15 mouse cellular contexts compared by ENCODE assay signal in genomic region chr16:33735791-33736190, GRCm38 (mm10). TPM values are rescaled to one million over a fixed set of nuclear protein-coding genes. Genes with fewer than 3 reads are reported as not detected.
DNase-seq lines count a peak whose midpoint lies in the region; ATAC-seq lines count a peak whose summit lies in the region.
"Had no signal": no experiment of that assay in that cellular context is flagged by ENCODE, and none has a peak within 500 bp of the region (broad histone marks: within the 10 kb centered on the region; RNA-seq: fewer than 3 reads in every experiment).

No protein-coding gene starts in this region.

- H3K9me3 ChIP-seq in midbrain, embryonic 10.5 days (replicated peaks), result no peaks in the 10 kb centered on the region
- no peaks in the 10 kb centered on the region for H3K9me3 ChIP-seq in midbrain, embryonic 16.5 days (replicated peaks; ENCODE audit: control insufficient read depth, low read length, poor library complexity, severe bottlenecking)
- H3K9me3 ChIP-seq in hindbrain, embryonic 15.5 days, result no peaks in the 10 kb centered on the region
- no peaks in the 10 kb centered on the region for H3K9me3 ChIP-seq in heart, embryonic 11.5 days (replicated peaks; ENCODE audit: control insufficient read depth, low read length)
- H3K9me3 ChIP-seq: embryonic facial prominence, embryonic 13.5 days; limb, embryonic 15.5 days had no signal

- H3K4me2 ChIP-seq in midbrain, embryonic 16.5 days (ENCODE audit: low read length), result no peak overlapping the region
- no peak overlapping the region for H3K4me2 ChIP-seq in hindbrain, embryonic 15.5 days
- H3K4me2 ChIP-seq in heart, embryonic 11.5 days, result no peak overlapping the region
- H3K4me2 ChIP-seq: embryonic facial prominence, embryonic 13.5 days; limb, embryonic 15.5 days had no signal

- H3K4me1 ChIP-seq in midbrain, embryonic 10.5 days, result peaks cover 84% of the 10 kb centered on the region
- H3K4me1 ChIP-seq in midbrain, embryonic 16.5 days (ENCODE audit: control insufficient read depth, insufficient read depth, low read length), result peaks cover 14% of the 10 kb centered on the region
- peaks cover 38% of the 10 kb centered on the region for H3K4me1 ChIP-seq in hindbrain, embryonic 15.5 days (replicated peaks)
- H3K4me1 ChIP-seq in heart, embryonic 11.5 days (ENCODE audit: control insufficient read depth, insufficient read depth, low read length), result peaks cover 11% of the 10 kb centered on the region

- WGBS in midbrain, embryonic 10.5 days, result 45% methylated on average over 5 of the region's 5 CpGs
- WGBS in midbrain, embryonic 16.5 days, result 39% methylated on average over 5 of the region's 5 CpGs
- WGBS in hindbrain, embryonic 15.5 days, result 46% methylated on average over 5 of the region's 5 CpGs
- 61% methylated on average over 5 of the region's 5 CpGs for WGBS in heart, embryonic 11.5 days (ENCODE audit: insufficient replicate concordance)

- peaks cover 88% of the 10 kb centered on the region for H3K36me3 ChIP-seq in midbrain, embryonic 10.5 days
- H3K36me3 ChIP-seq in midbrain, embryonic 16.5 days (ENCODE audit: control insufficient read depth, insufficient read depth, low read length), result no peaks in the 10 kb centered on the region
- no peaks in the 10 kb centered on the region for H3K36me3 ChIP-seq in hindbrain, embryonic 15.5 days
- peaks cover under 1% of the 10 kb centered on the region; the same call in 1 of the 2 replicates for H3K36me3 ChIP-seq in heart, embryonic 11.5 days (ENCODE audit: control insufficient read depth, insufficient read depth, low read length)
- H3K36me3 ChIP-seq: embryonic facial prominence, embryonic 13.5 days; limb, embryonic 15.5 days had no signal

- no peak overlapping the region for H3K4me3 ChIP-seq in midbrain, embryonic 10.5 days
- no peak overlapping the region for H3K4me3 ChIP-seq in midbrain, embryonic 16.5 days (ENCODE audit: low read depth, low read length)
- no peak overlapping the region for H3K4me3 ChIP-seq in hindbrain, embryonic 15.5 days
- H3K4me3 ChIP-seq in heart, embryonic 11.5 days (ENCODE audit: low read depth, low read length), result no peak overlapping the region
- H3K4me3 ChIP-seq: embryonic facial prominence, embryonic 13.5 days; limb, embryonic 15.5 days had no signal

- DNase-seq in midbrain, embryonic 10.5 days (ENCODE audit: low spot score), result no peak
- DNase-seq in cerebellum, postnatal 25 days, result peak; percentile 45 to 52
- peak; percentile 46 for DNase-seq in retina, postnatal 7 days (ENCODE audit: low read depth, low spot score)
- DNase-seq in urinary bladder, adult 2 months (ENCODE audit: low spot score), result no peak
- DNase-seq: adrenal gland, postnatal 14 days; kidney, postnatal 25 days; right cerebral cortex, postnatal 25 days; thymus, postnatal 4 days had no signal

- H3K9ac ChIP-seq in midbrain, embryonic 16.5 days (ENCODE audit: low read depth, low read length), result no peak overlapping the region
- no peak overlapping the region for H3K9ac ChIP-seq in hindbrain, embryonic 15.5 days
- no peak overlapping the region for H3K9ac ChIP-seq in heart, embryonic 11.5 days (ENCODE audit: low read depth, low read length)
- H3K9ac ChIP-seq: embryonic facial prominence, embryonic 13.5 days; limb, embryonic 15.5 days had no signal

- no peak for ATAC-seq in midbrain, embryonic 16.5 days
- ATAC-seq in hindbrain, embryonic 15.5 days (ENCODE audit: low FRiP score, low read depth), result no peak
- no peak for ATAC-seq in heart, embryonic 11.5 days (replicated peaks; ENCODE audit: insufficient number of reproducible peaks, low FRiP score, low TSS enrichment)
- ATAC-seq: intestine, embryonic 16.5 days; Patski had no signal

- H3K27me3 ChIP-seq in midbrain, embryonic 10.5 days (ENCODE audit: low read depth, poor library complexity, severe bottlenecking), result no peaks in the 10 kb centered on the region
- no peaks in the 10 kb centered on the region for H3K27me3 ChIP-seq in midbrain, embryonic 16.5 days (ENCODE audit: control insufficient read depth, insufficient read depth, low read depth, low read length)
- no peaks in the 10 kb centered on the region for H3K27me3 ChIP-seq in hindbrain, embryonic 15.5 days
- H3K27me3 ChIP-seq in heart, embryonic 11.5 days (ENCODE audit: control insufficient read depth, insufficient read depth, low read length), result no peaks in the 10 kb centered on the region
- H3K27me3 ChIP-seq: embryonic facial prominence, embryonic 13.5 days; limb, embryonic 15.5 days; Patski had no signal

- H3K27ac ChIP-seq in midbrain, embryonic 10.5 days (replicated peaks), result peak overlapping the region; percentile 72
- no peak overlapping the region for H3K27ac ChIP-seq in midbrain, embryonic 16.5 days (ENCODE audit: low read length)
- peak overlapping the region; percentile 57 for H3K27ac ChIP-seq in hindbrain, embryonic 15.5 days (replicated peaks)
- H3K27ac ChIP-seq in heart, embryonic 11.5 days (ENCODE audit: low read depth, low read length), result no peak overlapping the region
- H3K27ac ChIP-seq: embryonic facial prominence, embryonic 13.5 days; limb, embryonic 15.5 days had no signal

RNA-seq across cellular contexts. Expression of gene Heg1, which starts 51.6 kb away (rescaled TPM):
- polyA plus RNA-seq in midbrain, embryonic 10.5 days (2016; fragmentation: Nextera tagmentation; extraction: Ambion mirVana), result 34.3 and 45.7 TPM in 2 replicates
- 9.4 and 12.4 TPM in 2 replicates for polyA plus RNA-seq in midbrain, embryonic 16.5 days (2015; fragmentation: Nextera tagmentation; extraction: Ambion mirVana)
- polyA plus RNA-seq in hindbrain, embryonic 15.5 days (2015; fragmentation: Nextera tagmentation; extraction: Ambion mirVana), result 11.5 and 11.7 TPM in 2 replicates
- 66.3 and 86.7 TPM in 2 replicates for polyA plus RNA-seq in urinary bladder, adult 2 months (2012; rRNA removed)
- polyA plus RNA-seq in heart, embryonic 11.5 days (2014; fragmentation: Nextera tagmentation; extraction: Ambion mirVana), result 31.3 and 37.2 TPM in 2 replicates

RNA-seq across cellular contexts. Expression of gene Muc13, which starts 58.0 kb away (rescaled TPM):
- polyA plus RNA-seq in midbrain, embryonic 10.5 days (2016; fragmentation: Nextera tagmentation; extraction: Ambion mirVana), result 0.10 and 0.15 TPM in 2 replicates
- not detected in 2 replicates for polyA plus RNA-seq in midbrain, embryonic 16.5 days (2015; fragmentation: Nextera tagmentation; extraction: Ambion mirVana)
- polyA plus RNA-seq in hindbrain, embryonic 15.5 days (2015; fragmentation: Nextera tagmentation; extraction: Ambion mirVana), result 0.05 TPM in 1 of 2 replicates, not detected in the other
- 0.04 and 0.09 TPM in 2 replicates for polyA plus RNA-seq in urinary bladder, adult 2 months (2012; rRNA removed)
- polyA plus RNA-seq in heart, embryonic 11.5 days (2014; fragmentation: Nextera tagmentation; extraction: Ambion mirVana), result 0.39 and 0.56 TPM in 2 replicates
- polyA plus RNA-seq: limb, embryonic 15.5 days; Patski had no signal

Comparison
In these comparisons a context has a peak if more than half of its experiments do, and no peak if none do; other contexts are left out.
1. H3K27ac ChIP-seq: peak in midbrain, embryonic 10.5 days (single experiment) and hindbrain, embryonic 15.5 days (single experiment); none in midbrain, embryonic 16.5 days (single experiment) and heart, embryonic 11.5 days (single experiment).
2. DNase-seq: peak in cerebellum, postnatal 25 days (2 of 2) and retina, postnatal 7 days (single experiment); none in midbrain, embryonic 10.5 days (single experiment) and urinary bladder, adult 2 months (single experiment).